Mouse (Mus musculus): ENCODE data around the gene Dhdds. TPM values are rescaled to one million over a fixed set of nuclear protein-coding genes. Genes with fewer than 3 reads are reported as not detected.

Dhdds gene
- polyA plus RNA-seq, 1 experiment, result 37.0 TPM

- no peaks in the 10 kb centered on the region for H3K4me1 ChIP-seq (ENCODE audit: control insufficient read depth, insufficient read depth, low read length)
- no peak overlapping the region for H3K4me3 ChIP-seq (ENCODE audit: insufficient read depth, low read depth, low read length)
- H3K36me3 ChIP-seq (ENCODE audit: control insufficient read depth, insufficient read depth, low read length), result no peaks in the 10 kb centered on the region; the same call in 1 of the 2 replicates
- no peaks in the 10 kb centered on the region for H3K27me3 ChIP-seq (replicated peaks; ENCODE audit: control insufficient read depth, insufficient read depth, low read length)
- no peak for DNase-seq
- TF ChIP-seq CTCF (conservative IDR thresholded peaks at IDR 0.05; ENCODE audit: insufficient read depth, insufficient read length, low read depth, low read length) (no peak), POLR2A (IDR thresholded peaks at IDR 0.05; ENCODE audit: low read depth, low read length) (no peak)
- WGBS, result 92% methylated on average over 13 of the region's 13 CpGs
- H3K27ac ChIP-seq (ENCODE audit: insufficient read depth, low read depth, low read length), result no peak overlapping the region
These were observed 17.8 kb downstream of the Dhdds start for GRCm38 (mm10) chr4:133982936-133983335.

- no peaks in the 10 kb centered on the region for H3K4me1 ChIP-seq (ENCODE audit: control insufficient read depth, insufficient read depth, low read length)
- DNase-seq, result no peak
- 85% methylated on average over 5 of the region's 5 CpGs for WGBS
- H3K36me3 ChIP-seq (ENCODE audit: control insufficient read depth, insufficient read depth, low read length), result no peaks in the 10 kb centered on the region; the same call in 1 of the 2 replicates
- no peak overlapping the region for H3K27ac ChIP-seq (ENCODE audit: insufficient read depth, low read depth, low read length)
- no peak for TF ChIP-seq POLR2A (IDR thresholded peaks at IDR 0.05; ENCODE audit: low read depth, low read length)
- no peak for TF ChIP-seq CTCF (conservative IDR thresholded peaks at IDR 0.05; ENCODE audit: insufficient read depth, insufficient read length, low read depth, low read length)
- no peaks in the 10 kb centered on the region for H3K27me3 ChIP-seq (replicated peaks; ENCODE audit: control insufficient read depth, insufficient read depth, low read length)
- no peak overlapping the region for H3K4me3 ChIP-seq (ENCODE audit: insufficient read depth, low read depth, low read length)
These were observed 20.2 kb downstream of the Dhdds start for GRCm38 (mm10) chr4:133980496-133980895.

- no peaks in the 10 kb centered on the region for H3K4me1 ChIP-seq (ENCODE audit: control insufficient read depth, insufficient read depth, low read length)
- no peak overlapping the region for H3K27ac ChIP-seq (ENCODE audit: insufficient read depth, low read depth, low read length)
- no peak for TF ChIP-seq CTCF (conservative IDR thresholded peaks at IDR 0.05; ENCODE audit: insufficient read depth, insufficient read length, low read depth, low read length)
- no peak for TF ChIP-seq POLR2A (IDR thresholded peaks at IDR 0.05; ENCODE audit: low read depth, low read length)
- H3K4me3 ChIP-seq (ENCODE audit: insufficient read depth, low read depth, low read length), result no peak overlapping the region
- WGBS, result 96% methylated on average over 10 of the region's 10 CpGs
- no peaks in the 10 kb centered on the region for H3K27me3 ChIP-seq (replicated peaks; ENCODE audit: control insufficient read depth, insufficient read depth, low read length)
- DNase-seq, result no peak
- H3K36me3 ChIP-seq (ENCODE audit: control insufficient read depth, insufficient read depth, low read length), result no peaks in the 10 kb centered on the region; the same call in 1 of the 2 replicates
These were observed 22.6 kb downstream of the Dhdds start for GRCm38 (mm10) chr4:133978021-133978711.

DNA sequence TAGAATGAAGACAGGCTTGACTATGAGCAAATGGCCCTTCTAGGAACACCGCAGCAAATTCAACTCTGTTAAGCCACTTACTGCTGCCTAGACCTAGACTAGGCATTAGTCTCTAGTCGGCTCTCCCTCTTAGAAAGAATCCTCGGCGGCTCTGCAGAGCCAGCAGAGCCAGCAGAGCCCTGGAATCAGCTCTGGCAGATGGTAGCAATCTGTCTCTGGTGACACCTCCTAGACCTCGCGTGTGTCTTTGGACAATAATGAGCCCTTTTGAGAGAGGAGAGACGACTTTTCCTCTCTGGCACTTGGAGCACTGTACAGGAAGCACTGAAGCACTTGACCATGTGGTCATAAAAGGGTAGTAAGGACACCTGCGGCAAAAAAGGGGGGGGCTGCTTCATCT is 29.0 kb downstream of the Dhdds start:
- Histone ChIP-seq H3K27me3 (replicated peaks; ENCODE audit: control insufficient read depth, insufficient read depth, low read length) (no peaks in the 10 kb centered on the region), H3K4me1 (ENCODE audit: control insufficient read depth, insufficient read depth, low read length) (peaks cover 2% of the 10 kb centered on the region; the same call in 1 of the 2 replicates), H3K36me3 (ENCODE audit: control insufficient read depth, insufficient read depth, low read length) (no peaks in the 10 kb centered on the region), H3K4me3 (ENCODE audit: insufficient read depth, low read depth, low read length) (no peak overlapping the region), H3K27ac (ENCODE audit: insufficient read depth, low read depth, low read length) (no peak overlapping the region)
- TF ChIP-seq CTCF (conservative IDR thresholded peaks at IDR 0.05; ENCODE audit: insufficient read depth, insufficient read length, low read depth, low read length) (no peak), POLR2A (IDR thresholded peaks at IDR 0.05; ENCODE audit: low read depth, low read length) (no peak)
- 65% methylated on average over 8 of the region's 8 CpGs for WGBS
- no peak for DNase-seq

- peaks cover 4% of the 10 kb centered on the region; the same call in 1 of the 2 replicates for H3K4me1 ChIP-seq (ENCODE audit: control insufficient read depth, insufficient read depth, low read length)
- no peak for DNase-seq
These were observed 29.8 kb downstream of the Dhdds start for GRCm38 (mm10) chr4:133970876-133971275.

GRCm38 (mm10) chr4:133970196-133970595 is 30.5 kb downstream of the Dhdds start:
- no peaks in the 10 kb centered on the region for H3K27me3 ChIP-seq (replicated peaks; ENCODE audit: control insufficient read depth, insufficient read depth, low read length)
- no peak for DNase-seq
- no peaks in the 10 kb centered on the region; the same call in 1 of the 2 replicates for H3K36me3 ChIP-seq (ENCODE audit: control insufficient read depth, insufficient read depth, low read length)
- H3K4me1 ChIP-seq (ENCODE audit: control insufficient read depth, insufficient read depth, low read length), result peaks cover 4% of the 10 kb centered on the region; the same call in 1 of the 2 replicates
- no peak overlapping the region for H3K27ac ChIP-seq (ENCODE audit: insufficient read depth, low read depth, low read length)
- no peak overlapping the region for H3K4me3 ChIP-seq (ENCODE audit: insufficient read depth, low read depth, low read length)
- WGBS, result 58% methylated on average over 4 of the region's 4 CpGs
- TF ChIP-seq POLR2A (IDR thresholded peaks at IDR 0.05; ENCODE audit: low read depth, low read length) (no peak), CTCF (conservative IDR thresholded peaks at IDR 0.05; ENCODE audit: insufficient read depth, insufficient read length, low read depth, low read length) (no peak)

More at GRCm38 (mm10) chr4:133970876-133971275, 29.8 kb downstream of the Dhdds start:
- WGBS, result 84% methylated on average over 13 of the region's 13 CpGs
- no peak overlapping the region for H3K4me3 ChIP-seq (ENCODE audit: insufficient read depth, low read depth, low read length)
- H3K27me3 ChIP-seq (replicated peaks; ENCODE audit: control insufficient read depth, insufficient read depth, low read length), result no peaks in the 10 kb centered on the region
- TF ChIP-seq POLR2A (IDR thresholded peaks at IDR 0.05; ENCODE audit: low read depth, low read length) (no peak), CTCF (conservative IDR thresholded peaks at IDR 0.05; ENCODE audit: insufficient read depth, insufficient read length, low read depth, low read length) (no peak)
- H3K36me3 ChIP-seq (ENCODE audit: control insufficient read depth, insufficient read depth, low read length), result no peaks in the 10 kb centered on the region
- no peak overlapping the region for H3K27ac ChIP-seq (ENCODE audit: insufficient read depth, low read depth, low read length)

- H3K27ac ChIP-seq (ENCODE audit: insufficient read depth, low read depth, low read length), result no peak overlapping the region
- TF ChIP-seq CTCF (conservative IDR thresholded peaks at IDR 0.05; ENCODE audit: insufficient read depth, insufficient read length, low read depth, low read length), result no peak
- peaks cover 4% of the 10 kb centered on the region; the same call in 1 of the 2 replicates for H3K4me1 ChIP-seq (ENCODE audit: control insufficient read depth, insufficient read depth, low read length)
- H3K36me3 ChIP-seq (ENCODE audit: control insufficient read depth, insufficient read depth, low read length), result no peaks in the 10 kb centered on the region; the same call in 1 of the 2 replicates
- 69% methylated on average over 8 of the region's 8 CpGs for WGBS
- H3K27me3 ChIP-seq (replicated peaks; ENCODE audit: control insufficient read depth, insufficient read depth, low read length), result no peaks in the 10 kb centered on the region
- DNase-seq, result no peak
- no peak overlapping the region for H3K4me3 ChIP-seq (ENCODE audit: insufficient read depth, low read depth, low read length)
These were observed 31.5 kb downstream of the Dhdds start for GRCm38 (mm10) chr4:133969114-133969770.

Data from kidney, adult 2 months (tissue).